Comparison of ENCODE assay signal across 17 mouse cellular contexts in genomic region chr12:73358640-73359039, GRCm38 (mm10).
DNase-seq lines count a peak whose midpoint lies in the region; ATAC-seq and TF ChIP-seq lines count a peak whose summit lies in the region.
"Had no signal": no experiment of that assay in that cellular context is flagged by ENCODE, and none has a peak within 500 bp of the region (broad histone marks: within the 10 kb centered on the region; RNA-seq: fewer than 3 reads in every experiment).

No protein-coding gene starts in this region.

- 43% methylated on average over 2 of the region's 2 CpGs for WGBS in lung, postnatal 0 days

- H3K4me1 ChIP-seq in lung, postnatal 0 days (ENCODE audit: insufficient read depth, low read depth, low read length), result no peaks in the 10 kb centered on the region

- intact Hi-C loops in heart, postnatal 25 days (cut with DNase I), result no loop called here

- peak; percentile 55 for DNase-seq in heart, postnatal 4 days
- no peak for DNase-seq in heart, postnatal 25 days (ENCODE audit: low spot score)
- peak; percentile 54 for DNase-seq in lung, postnatal 0 days (ENCODE audit: low spot score)
- DNase-seq in lung, adult 18-20 months, result no peak
- peak; percentile 72 for DNase-seq in adrenal gland, postnatal 25 days
- DNase-seq in kidney, adult 9 months, result peak; percentile 81
- DNase-seq in left cerebral cortex, adult 8-10 months (ENCODE audit: low spot score in 2 of 2), result no peak
- DNase-seq in c-Kit-positive CD71-positive TER-119-positive erythroid progenitor cells, embryonic 14.5 days (ENCODE audit: low spot score), result no peak
- DNase-seq: cerebellum, adult 11-12 months; retina, postnatal 1 day had no signal

- ATAC-seq in lung, postnatal 0 days, result no peak; the same call in 1 of the 2 replicates
- ATAC-seq: hindbrain, embryonic 16.5 days had no signal

- no peaks in the 10 kb centered on the region for H3K36me3 ChIP-seq in lung, postnatal 0 days (ENCODE audit: insufficient read depth, low read length)
- H3K36me3 ChIP-seq: forebrain, embryonic 12.5 days had no signal

- no peak for TF ChIP-seq CTCF in lung, postnatal 0 days (IDR thresholded peaks at IDR 0.05)

- no peak for TF ChIP-seq EP300 in lung, postnatal 0 days (IDR thresholded peaks at IDR 0.05)

- H3K4me2 ChIP-seq in lung, postnatal 0 days (replicated peaks; ENCODE audit: low read depth, low read length), result no peak overlapping the region
- H3K4me2 ChIP-seq: forebrain, embryonic 12.5 days had no signal

- H3K27ac ChIP-seq in lung, postnatal 0 days (ENCODE audit: low read length), result no peak overlapping the region
- H3K27ac ChIP-seq: embryonic facial prominence, embryonic 10.5 days; forebrain, embryonic 12.5 days; heart, adult 2 months; macrophage had no signal

- H3K4me3 ChIP-seq in lung, postnatal 0 days (ENCODE audit: low read depth, low read length), result no peak overlapping the region
- H3K4me3 ChIP-seq: embryonic facial prominence, embryonic 10.5 days; forebrain, embryonic 12.5 days; heart, adult 2 months; myocyte had no signal

- no peak overlapping the region for H3K9ac ChIP-seq in lung, postnatal 0 days (replicated peaks; ENCODE audit: low read depth)
- H3K9ac ChIP-seq: forebrain, embryonic 12.5 days had no signal

- no peaks in the 10 kb centered on the region for H3K27me3 ChIP-seq in lung, postnatal 0 days (replicated peaks; ENCODE audit: insufficient read depth, low read length)
- H3K27me3 ChIP-seq: CH12.LX; forebrain, embryonic 12.5 days had no signal

- H3K9me3 ChIP-seq in lung, postnatal 0 days (ENCODE audit: low read length), result no peaks in the 10 kb centered on the region
- H3K9me3 ChIP-seq: embryonic facial prominence, embryonic 10.5 days; forebrain, embryonic 12.5 days had no signal

Comparison
In these comparisons a context has a peak if more than half of its experiments do, and no peak if none do; other contexts are left out.
1. DNase-seq: peak in heart, postnatal 4 days (single experiment), lung, postnatal 0 days (single experiment), adrenal gland, postnatal 25 days (single experiment) and kidney, adult 9 months (single experiment); none in heart, postnatal 25 days (single experiment), lung, adult 18-20 months (0 of 2), left cerebral cortex, adult 8-10 months (0 of 2) and c-Kit-positive CD71-positive TER-119-positive erythroid progenitor cells, embryonic 14.5 days (single experiment).